Mouse (Mus musculus) midbrain, postnatal 0 days (tissue): ENCODE measurements around the gene Dpagt1. TPM values are rescaled to one million over a fixed set of nuclear protein-coding genes. Genes with fewer than 3 reads are reported as not detected.

Experiments used
- ATAC-seq: fragments of 200-750 bp; cut with Nextera tagmentation; 2 replicates; pipeline ENCODE4 v1.8.0; 2017; ENCODE audit warnings: moderate number of reproducible peaks, mild to moderate bottlenecking, moderate TSS enrichment, moderate library complexity; ENCODE audit not compliant: low FRiP score
- DNase-seq: peaks from one replicate; pipeline ENCODE4 v3.0.0-alpha.2; 2015; ENCODE audit warnings: low spot score
- H3K27ac ChIP-seq: fragments of 300-500 bp; sonication (generic); 2 replicates; pipeline ENCODE4 v1.5.1; 2014; ENCODE audit warnings: low read depth, mild to moderate bottlenecking, low read length, mixed read lengths
- H3K27me3 ChIP-seq: fragments of 300-500 bp; sonication (generic); 2 replicates; pipeline ENCODE4 v1.6.1; 2014; ENCODE audit warnings: low read length, control low read depth, mixed read lengths; ENCODE audit not compliant: insufficient read depth
- H3K36me3 ChIP-seq: fragments of 300-500 bp; sonication (generic); 2 replicates; pipeline ENCODE4 v1.6.1; 2014; ENCODE audit warnings: low read length, control low read depth, mixed read lengths; ENCODE audit not compliant: insufficient read depth
- H3K4me1 ChIP-seq: fragments of 300-500 bp; sonication (generic); 2 replicates; pipeline ENCODE4 v1.6.1; 2014; ENCODE audit warnings: mild to moderate bottlenecking, control low read depth, antibody characterized with exemption, low read length, mixed read lengths; ENCODE audit not compliant: insufficient read depth
- H3K4me2 ChIP-seq: fragments of 300-500 bp; sonication (generic); 2 replicates; pipeline ENCODE4 v1.6.1; 2014; ENCODE audit warnings: low read depth, mild to moderate bottlenecking, low read length, mixed read lengths; ENCODE audit not compliant: poor library complexity, severe bottlenecking
- H3K4me3 ChIP-seq: fragments of 300-500 bp; sonication (generic); 2 replicates; pipeline ENCODE4 v1.5.1; 2014; ENCODE audit warnings: low read depth, mild to moderate bottlenecking, low read length, moderate library complexity
- H3K9ac ChIP-seq: fragments of 300-500 bp; sonication (generic); replicated peaks from 2 replicates; pipeline ENCODE4 v1.6.1; 2014; ENCODE audit warnings: mild to moderate bottlenecking, low read length, moderate library complexity, mixed read lengths; ENCODE audit not compliant: poor library complexity, severe bottlenecking
- H3K9me3 ChIP-seq: fragments of 300-500 bp; sonication (generic); 2 replicates; pipeline ENCODE4 v1.6.1; 2016; ENCODE audit warnings: low read length, control low read depth
- CTCF ChIP-seq: IDR thresholded peaks from 2 replicates; pipeline ENCODE4 v1.5.1; 2016; ENCODE audit warnings: antibody characterized with exemption, mild to moderate bottlenecking
- WGBS: fragments of 180-500 bp; shearing (Covaris S2); extraction: QIAGEN DNeasy Blood & Tissue Kit; methylation state at CpG from one replicate; pipeline ENCODE4 v1.1.7; 2014; 5-methylcytosine and 5-hydroxymethylcytosine counted together
- polyA plus RNA-seq: library from polyadenylated mRNA; unstranded; fragments of >200 nt; fragmentation: Nextera tagmentation; extraction: Ambion mirVana; gene quantifications from 2 replicates; pipeline ENCODE4 v1.2.1, GENCODE M21; 2015
- total RNA-seq: library from RNA; depleted of rRNA; stranded (reverse); fragments of >200 nt; gene quantifications from 2 replicates; pipeline ENCODE4 v1.2.3, GENCODE M21; 2014

The Dpagt1 gene
- total and polyA plus RNA-seq, 2 experiments from 2014 or later, result 27.2 to 33.6 TPM

DNA sequence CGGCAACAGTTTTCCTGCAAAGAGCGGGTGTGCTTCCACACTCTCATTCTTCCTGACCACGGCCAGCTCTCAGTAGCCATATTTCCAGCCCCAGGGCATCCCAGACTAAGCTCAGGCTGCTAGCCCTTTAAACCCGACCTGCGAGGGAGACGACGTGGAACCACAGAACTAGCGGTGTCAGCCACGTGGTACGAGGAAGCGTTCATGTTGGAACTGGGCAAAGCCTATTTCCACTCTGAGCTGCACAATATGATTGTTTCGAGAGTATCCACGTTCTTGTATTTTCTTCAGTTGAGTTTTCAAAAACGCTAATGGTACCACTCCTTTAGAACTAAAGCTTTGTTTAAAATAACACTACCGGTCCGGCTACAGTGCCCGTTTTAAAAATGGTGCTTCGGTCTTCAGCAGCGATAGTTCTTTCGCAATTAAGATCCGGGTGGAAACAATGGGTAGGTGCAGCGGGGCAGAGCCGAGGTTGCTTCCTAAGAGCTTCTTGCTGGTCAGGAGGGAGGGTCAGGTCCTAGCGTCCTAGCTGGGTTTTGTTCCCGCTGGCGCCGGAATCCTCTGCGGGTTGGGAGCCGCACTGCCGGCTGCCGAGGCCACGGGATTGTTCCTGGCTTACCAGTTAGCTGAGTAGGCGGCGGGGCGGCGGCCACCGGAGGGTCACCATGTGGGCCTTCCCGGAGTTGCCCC is 698 bp downstream of the Dpagt1 start:
- DNase-seq, result peak; percentile 93
- Histone ChIP-seq H3K4me3 (peak overlapping the region; percentile 82), H3K4me2 (peak overlapping the region; percentile 90), H3K4me1 (0 out of 2 replicates have a peak, but pooled peaks cover 8% of the 10 kb centered on the region), H3K27me3 (no peaks in the 10 kb centered on the region), H3K9me3 (no peaks in the 10 kb centered on the region), H3K9ac (peak overlapping the region; percentile 78), H3K27ac (peak overlapping the region; percentile 82), H3K36me3 (peaks cover 5% of the 10 kb centered on the region; the same call in 1 of the 2 replicates)
- TF ChIP-seq CTCF, result no peak
- peak; percentile 91 for ATAC-seq
- WGBS, result under 1% methylated on average over 36 of the region's 38 CpGs

DNA sequence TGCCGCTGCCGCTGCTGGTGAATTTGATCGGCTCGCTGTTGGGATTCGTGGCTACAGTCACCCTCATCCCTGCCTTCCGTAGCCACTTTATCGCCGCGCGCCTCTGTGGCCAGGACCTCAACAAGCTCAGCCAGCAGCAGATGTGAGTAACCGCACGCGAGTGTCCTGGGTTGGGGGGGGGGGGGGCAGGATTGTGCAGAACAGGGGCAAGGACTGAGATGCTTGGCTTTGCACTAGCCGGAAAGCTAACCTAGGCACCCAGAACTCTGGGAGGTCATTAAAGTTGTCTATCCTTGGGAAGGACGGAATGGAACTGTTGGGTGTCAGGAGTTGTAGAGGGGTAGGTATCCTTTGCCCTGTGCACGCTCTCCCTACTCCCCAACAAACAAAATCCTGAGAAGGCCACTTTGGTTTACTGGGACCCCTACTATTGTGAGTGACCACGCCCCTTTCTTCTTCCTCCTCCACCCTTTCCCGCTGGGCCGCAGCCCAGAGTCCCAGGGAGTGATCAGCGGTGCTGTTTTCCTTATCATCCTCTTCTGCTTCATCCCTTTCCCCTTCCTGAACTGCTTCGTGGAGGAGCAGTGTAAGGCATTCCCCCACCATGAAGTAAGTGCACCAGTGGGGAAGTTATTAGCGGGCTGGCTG is 1.4 kb downstream of the Dpagt1 start:
- Histone ChIP-seq H3K4me2 (peak overlapping the region; percentile 90), H3K4me1 (0 out of 2 replicates have a peak, but pooled peaks cover 8% of the 10 kb centered on the region), H3K9me3 (no peaks in the 10 kb centered on the region), H3K36me3 (peaks cover 10% of the 10 kb centered on the region; the same call in 1 of the 2 replicates), H3K9ac (peak overlapping the region; percentile 78), H3K4me3 (peak overlapping the region; percentile 82), H3K27ac (peak overlapping the region; percentile 82), H3K27me3 (no peaks in the 10 kb centered on the region)
- TF ChIP-seq CTCF, result no peak
- DNase-seq (no peak), ATAC-seq (peak; percentile 41)
- 1% methylated on average over 22 of the region's 22 CpGs for WGBS

DNA sequence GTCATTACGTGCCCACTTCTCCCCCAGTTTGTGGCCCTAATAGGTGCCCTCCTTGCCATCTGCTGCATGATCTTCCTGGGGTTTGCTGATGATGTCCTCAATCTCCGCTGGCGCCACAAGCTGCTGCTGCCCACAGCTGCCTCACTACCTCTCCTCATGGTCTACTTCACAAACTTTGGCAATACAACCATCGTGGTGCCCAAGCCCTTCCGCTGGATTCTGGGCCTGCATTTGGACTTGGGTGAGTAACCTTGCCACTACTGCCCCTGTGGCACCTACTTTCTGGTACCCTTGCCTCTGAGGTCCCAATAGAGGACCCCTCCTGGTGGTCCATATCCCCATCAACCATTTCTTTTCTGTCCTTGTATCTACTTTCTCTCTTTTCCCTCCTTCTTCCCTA is 2.1 kb downstream of the Dpagt1 start:
- no peak overlapping the region for H3K27ac ChIP-seq
- 0 out of 2 replicates have a peak, but pooled peaks cover 8% of the 10 kb centered on the region for H3K4me1 ChIP-seq
- H3K9ac ChIP-seq, result no peak overlapping the region; the same call in 1 of the 2 replicates
- H3K27me3 ChIP-seq, result no peaks in the 10 kb centered on the region
- no peaks in the 10 kb centered on the region for H3K9me3 ChIP-seq
- H3K4me2 ChIP-seq, result peak overlapping the region; percentile 90
- no peak for TF ChIP-seq CTCF
- H3K4me3 ChIP-seq, result no peak overlapping the region
- WGBS, result 91% methylated on average over 5 of the region's 5 CpGs
- ATAC-seq, result no peak
- peaks cover 15% of the 10 kb centered on the region for H3K36me3 ChIP-seq
- no peak for DNase-seq

DNA sequence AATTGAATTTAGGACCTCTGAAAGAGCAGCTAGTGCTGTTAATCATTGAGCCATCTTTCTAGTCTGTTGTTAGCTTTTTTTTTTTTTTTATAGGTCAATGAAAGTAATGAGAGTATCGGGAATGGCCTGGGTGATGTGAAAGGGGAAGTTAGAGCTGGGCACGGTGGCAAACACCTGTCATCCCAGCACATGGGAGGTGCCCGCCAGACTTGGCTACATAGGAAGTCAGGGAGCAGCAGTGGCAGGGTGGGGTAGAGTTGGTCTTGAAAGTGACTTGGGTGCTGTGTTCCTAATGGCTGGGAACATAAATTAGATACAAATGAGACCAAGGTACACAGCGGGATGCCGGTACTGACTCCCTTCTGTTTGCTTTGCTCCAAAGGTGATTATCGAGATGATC is 4.9 kb downstream of the Dpagt1 start:
- H3K4me3 ChIP-seq, result no peak overlapping the region
- H3K9me3 ChIP-seq, result no peaks in the 10 kb centered on the region
- no peak for DNase-seq
- no peak overlapping the region for H3K27ac ChIP-seq
- H3K4me1 ChIP-seq, result 0 out of 2 replicates have a peak, but pooled peaks cover 8% of the 10 kb centered on the region
- WGBS, result 97% methylated on average over 6 of the region's 6 CpGs
- peaks cover 23% of the 10 kb centered on the region for H3K36me3 ChIP-seq
- H3K9ac ChIP-seq, result no peak overlapping the region
- no peak for ATAC-seq
- H3K27me3 ChIP-seq, result no peaks in the 10 kb centered on the region
- no peak for TF ChIP-seq CTCF
- H3K4me2 ChIP-seq, result no peak overlapping the region

DNA sequence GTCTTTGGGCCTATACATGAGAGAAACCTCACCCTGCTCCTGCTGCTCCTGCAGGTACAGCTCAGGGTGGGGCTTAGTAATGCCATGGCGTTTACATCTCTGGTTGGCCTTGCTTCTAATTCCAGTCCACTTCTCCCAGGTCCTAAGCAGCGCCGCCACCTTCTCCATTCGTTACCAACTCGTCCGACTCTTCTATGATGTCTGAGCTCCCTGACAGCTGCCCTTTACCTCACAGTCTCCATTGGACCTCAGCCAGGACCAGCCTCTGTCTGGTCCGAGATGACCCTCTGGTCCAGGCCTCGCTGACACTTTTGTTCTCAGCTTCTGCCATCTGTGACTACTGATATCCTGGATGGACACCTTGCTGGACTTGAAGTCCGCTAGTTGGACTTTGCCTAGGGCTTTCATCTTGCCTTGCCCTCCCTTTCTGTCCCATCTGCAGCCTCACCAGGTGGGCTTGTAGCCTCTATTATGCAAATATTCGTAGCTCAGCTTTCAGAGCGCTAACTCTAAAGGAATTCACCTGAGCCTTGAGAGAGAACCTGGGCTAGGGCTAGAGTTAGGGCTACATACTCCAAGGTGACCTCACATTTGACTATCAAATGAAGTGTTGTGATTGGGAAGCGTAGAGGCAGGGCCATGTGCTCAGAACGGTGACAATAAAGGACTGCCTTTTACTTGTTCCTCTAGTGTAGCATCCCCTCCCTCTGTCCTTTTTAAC is 7.3 kb downstream of the Dpagt1 start:
- no peak overlapping the region for H3K9ac ChIP-seq
- peaks cover 5% of the 10 kb centered on the region; the same call in 1 of the 2 replicates for H3K4me1 ChIP-seq
- H3K4me2 ChIP-seq, result no peak overlapping the region
- no peaks in the 10 kb centered on the region for H3K27me3 ChIP-seq
- WGBS, result 95% methylated on average over 13 of the region's 13 CpGs
- H3K9me3 ChIP-seq, result no peaks in the 10 kb centered on the region
- DNase-seq, result no peak
- no peak for TF ChIP-seq CTCF
- no peak overlapping the region for H3K27ac ChIP-seq
- ATAC-seq, result no peak
- H3K36me3 ChIP-seq, result peaks cover 25% of the 10 kb centered on the region
- H3K4me3 ChIP-seq, result no peak overlapping the region
